Mouse (Mus musculus) heart, embryonic 11.5 days (tissue): ENCODE data around the gene Erv3. TPM values are rescaled to one million over a fixed set of nuclear protein-coding genes. Genes with fewer than 3 reads are reported as not detected.

Experiments used
- ATAC-seq: fragments of 200-750 bp; cut with Nextera tagmentation; replicated peaks from 2 replicates; pipeline ENCODE4 v1.8.0; 2017; ENCODE audit warnings: moderate library complexity; ENCODE audit not compliant: insufficient number of reproducible peaks, low FRiP score, low TSS enrichment
- H3K27ac ChIP-seq: fragments of 300-500 bp; sonication (generic); 2 replicates; pipeline ENCODE4 v1.5.1; 2014; ENCODE audit warnings: mild to moderate bottlenecking, low read depth, low read length
- H3K27me3 ChIP-seq: fragments of 300-500 bp; sonication (generic); 2 replicates; pipeline ENCODE4 v1.6.1; 2014; ENCODE audit warnings: mild to moderate bottlenecking, low read length, mixed read lengths; ENCODE audit not compliant: control insufficient read depth, insufficient read depth
- H3K36me3 ChIP-seq: fragments of 300-500 bp; sonication (generic); 2 replicates; pipeline ENCODE4 v1.6.1; 2014; ENCODE audit warnings: mild to moderate bottlenecking, low read length, moderate library complexity, mixed read lengths; ENCODE audit not compliant: control insufficient read depth, insufficient read depth
- H3K4me1 ChIP-seq: fragments of 300-500 bp; sonication (generic); 2 replicates; pipeline ENCODE4 v1.6.1; 2014; ENCODE audit warnings: low read length; ENCODE audit not compliant: control insufficient read depth, insufficient read depth
- H3K4me2 ChIP-seq: fragments of 300-500 bp; sonication (generic); 2 replicates; pipeline ENCODE4 v1.6.1; 2014; ENCODE audit warnings: mild to moderate bottlenecking, moderate library complexity
- H3K4me3 ChIP-seq: fragments of 300-500 bp; sonication (generic); 2 replicates; pipeline ENCODE4 v1.5.1; 2014; ENCODE audit warnings: low read depth, low read length
- H3K9ac ChIP-seq: fragments of 300-500 bp; sonication (generic); 2 replicates; pipeline ENCODE4 v1.6.1; 2014; ENCODE audit warnings: mild to moderate bottlenecking, low read depth, low read length, moderate library complexity
- H3K9me3 ChIP-seq: fragments of 300-500 bp; sonication (generic); replicated peaks from 2 replicates; pipeline ENCODE4 v1.6.1; 2016; ENCODE audit warnings: low read length; ENCODE audit not compliant: control insufficient read depth
- WGBS: fragments of 180-500 bp; shearing (Covaris S2); extraction: QIAGEN DNeasy Blood & Tissue Kit; methylation state at CpG from one replicate; pipeline ENCODE4 v1.1.7; 2014; ENCODE audit not compliant: insufficient replicate concordance; 5-methylcytosine and 5-hydroxymethylcytosine counted together
- polyA plus RNA-seq: library from polyadenylated mRNA; unstranded; fragments of >200 nt; fragmentation: Nextera tagmentation; extraction: Ambion mirVana; gene quantifications from 2 replicates; pipeline ENCODE4 v1.2.1, GENCODE M21; 2014

The Erv3 gene
- polyA plus RNA-seq, 1 experiment from 2014 or later, result not detected

DNA sequence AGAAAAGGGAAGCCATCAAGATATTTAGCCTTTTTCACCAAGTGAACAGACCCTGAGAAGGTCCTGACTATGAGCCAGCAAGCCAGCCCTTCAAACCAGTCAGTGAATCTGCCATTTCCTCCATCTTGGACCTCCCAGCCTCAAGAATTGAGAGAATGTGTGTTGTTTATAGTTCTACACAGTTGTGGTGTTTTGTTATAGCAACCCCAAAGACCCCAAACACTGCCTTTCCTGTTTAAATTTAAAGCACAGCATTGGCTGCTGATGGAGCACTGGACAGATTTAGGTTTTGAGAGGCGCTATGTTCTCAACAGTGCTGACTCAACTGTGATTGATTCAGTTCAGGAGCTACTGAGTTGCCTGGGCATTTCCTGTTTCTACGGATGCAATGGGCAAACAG, 47.9 kb downstream of the Erv3 start:
- 78% methylated on average over 2 of the region's 2 CpGs for WGBS
- Histone ChIP-seq H3K27ac (no peak overlapping the region), H3K4me2 (no peak overlapping the region), H3K9ac (no peak overlapping the region), H3K4me3 (no peak overlapping the region), H3K36me3 (no peaks in the 10 kb centered on the region), H3K9me3 (no peaks in the 10 kb centered on the region), H3K27me3 (peaks cover 9% of the 10 kb centered on the region; the same call in 1 of the 2 replicates), H3K4me1 (no peaks in the 10 kb centered on the region)
- ATAC-seq, result no peak

- H3K27me3 ChIP-seq, result peaks cover 6% of the 10 kb centered on the region; the same call in 1 of the 2 replicates
- H3K9me3 ChIP-seq, result no peaks in the 10 kb centered on the region
- no peaks in the 10 kb centered on the region for H3K4me1 ChIP-seq
- no peaks in the 10 kb centered on the region for H3K36me3 ChIP-seq
- ATAC-seq, result no peak
- H3K9ac ChIP-seq, result no peak overlapping the region
- no peak overlapping the region for H3K4me3 ChIP-seq
- H3K27ac ChIP-seq, result no peak overlapping the region
- 55% methylated on average over 7 of the region's 7 CpGs for WGBS
- no peak overlapping the region for H3K4me2 ChIP-seq
Measured at GRCm38 (mm10) chr2:131808856-131809255, 50.7 kb downstream of the Erv3 start.

DNA sequence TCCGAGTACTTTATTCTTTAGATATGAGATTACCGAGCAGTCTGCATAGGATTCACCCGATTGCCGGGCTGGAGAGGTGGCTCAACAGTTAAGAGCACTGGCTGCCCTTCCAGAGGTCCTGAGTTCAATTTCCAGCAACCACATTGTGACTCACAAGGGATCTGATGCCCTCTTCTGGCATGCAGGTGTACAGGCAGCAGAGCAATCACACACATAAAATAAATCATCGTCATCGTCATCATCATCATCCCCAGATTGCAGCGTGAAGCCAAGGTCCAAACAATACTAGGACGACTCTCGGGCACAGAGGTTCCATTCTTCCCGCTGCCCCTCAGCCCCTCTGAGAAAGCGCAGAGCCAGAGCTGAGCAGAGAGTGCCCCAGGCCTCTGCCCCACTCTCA, 51.9 kb downstream of the Erv3 start:
- H3K4me1 ChIP-seq, result no peaks in the 10 kb centered on the region
- ATAC-seq, result no peak
- H3K27me3 ChIP-seq, result no peaks in the 10 kb centered on the region
- H3K4me2 ChIP-seq, result no peak overlapping the region
- no peak overlapping the region for H3K9ac ChIP-seq
- no peaks in the 10 kb centered on the region for H3K9me3 ChIP-seq
- no peak overlapping the region for H3K27ac ChIP-seq
- H3K36me3 ChIP-seq, result no peaks in the 10 kb centered on the region
- WGBS, result 56% methylated on average over 11 of the region's 11 CpGs
- no peak overlapping the region for H3K4me3 ChIP-seq

DNA sequence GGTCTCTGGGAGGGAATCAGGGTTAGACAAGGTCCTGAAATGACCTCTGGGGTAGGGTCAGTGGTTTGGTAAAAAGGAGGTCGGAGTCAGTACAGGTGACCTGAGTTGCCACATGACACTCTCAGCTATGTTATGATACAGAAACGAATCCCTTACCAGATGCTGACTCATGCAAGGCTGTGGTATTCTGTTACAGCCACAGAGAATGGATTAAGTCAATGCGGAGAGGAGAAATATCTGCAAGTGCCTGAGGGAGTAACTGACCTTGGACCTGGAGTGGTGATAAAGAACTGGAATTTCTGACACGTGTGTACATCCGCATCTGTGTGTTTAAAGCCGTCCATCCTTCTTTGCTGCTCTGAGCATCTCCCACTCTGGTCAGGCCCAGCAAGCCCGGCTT, 52.7 kb downstream of the Erv3 start:
- no peaks in the 10 kb centered on the region for H3K36me3 ChIP-seq
- no peak overlapping the region for H3K27ac ChIP-seq
- no peak overlapping the region for H3K9ac ChIP-seq
- 52% methylated on average over 7 of the region's 7 CpGs for WGBS
- no peaks in the 10 kb centered on the region for H3K9me3 ChIP-seq
- no peaks in the 10 kb centered on the region for H3K4me1 ChIP-seq
- no peak for ATAC-seq
- H3K4me2 ChIP-seq, result no peak overlapping the region
- H3K27me3 ChIP-seq, result no peaks in the 10 kb centered on the region
- no peak overlapping the region for H3K4me3 ChIP-seq

DNA sequence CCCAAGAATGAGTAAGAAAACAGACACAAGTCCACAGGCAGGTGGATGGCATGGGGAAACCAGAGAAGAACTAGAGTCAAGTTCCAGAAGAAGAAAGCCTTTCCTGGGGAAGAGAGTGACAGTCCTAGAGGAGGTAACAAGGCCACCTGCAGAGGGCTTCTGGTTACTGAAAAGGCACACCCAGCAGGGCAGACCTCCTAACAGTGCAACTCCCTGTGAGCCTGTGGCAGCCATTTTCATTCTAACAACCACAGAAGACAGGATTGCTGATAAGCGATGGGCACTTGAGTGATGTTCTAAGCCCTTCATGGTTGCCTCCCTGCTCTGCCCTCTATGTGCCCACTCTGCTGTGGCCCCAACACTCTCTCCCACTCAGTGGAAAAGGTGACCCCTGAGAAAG, 54.2 kb downstream of the Erv3 start:
- no peaks in the 10 kb centered on the region for H3K27me3 ChIP-seq
- no peak for ATAC-seq
- WGBS, result 64% methylated on average over 1 of the region's 1 CpGs

GRCm38 (mm10) chr2:131803801-131804200, 55.7 kb downstream of the Erv3 start:
- no peaks in the 10 kb centered on the region for H3K4me1 ChIP-seq
- 71% methylated on average over 3 of the region's 3 CpGs for WGBS
- no peak overlapping the region for H3K27ac ChIP-seq
- no peak overlapping the region for H3K4me2 ChIP-seq
- no peaks in the 10 kb centered on the region for H3K36me3 ChIP-seq
- ATAC-seq, result no peak
- H3K4me3 ChIP-seq, result no peak overlapping the region
- no peaks in the 10 kb centered on the region for H3K27me3 ChIP-seq
- H3K9me3 ChIP-seq, result no peaks in the 10 kb centered on the region
- no peak overlapping the region for H3K9ac ChIP-seq

More for the DNA sequence above, 54.2 kb downstream of the Erv3 start:
- Histone ChIP-seq H3K9ac (no peak overlapping the region), H3K4me2 (no peak overlapping the region), H3K4me3 (no peak overlapping the region), H3K27ac (no peak overlapping the region), H3K4me1 (no peaks in the 10 kb centered on the region), H3K36me3 (no peaks in the 10 kb centered on the region), H3K9me3 (no peaks in the 10 kb centered on the region)

Other genes starting within 250 kb of the Erv3 start
- 47.0 and 53.2 TPM in 2 replicates for gene Prnp, start 50.2 kb upstream of the Erv3 start, polyA plus RNA-seq
- not detected in 2 replicates for gene Prn, start 50.2 kb upstream of the Erv3 start, polyA plus RNA-seq
- gene Prnd, start 91.1 kb upstream of the Erv3 start, polyA plus RNA-seq, result 3.2 and 4.0 TPM in 2 replicates
- gene Rassf2, start 170.5 kb upstream of the Erv3 start, polyA plus RNA-seq, result 3.1 and 3.9 TPM in 2 replicates